Mouse (Mus musculus): ENCODE measurements at regions not wholly inside any gene's neighbourhood (a gene's known extent, or its start where the extent isn't known, plus 50 kb on each side); places are given as distances from the start of the nearest gene placed in this dataset.

DNA sequence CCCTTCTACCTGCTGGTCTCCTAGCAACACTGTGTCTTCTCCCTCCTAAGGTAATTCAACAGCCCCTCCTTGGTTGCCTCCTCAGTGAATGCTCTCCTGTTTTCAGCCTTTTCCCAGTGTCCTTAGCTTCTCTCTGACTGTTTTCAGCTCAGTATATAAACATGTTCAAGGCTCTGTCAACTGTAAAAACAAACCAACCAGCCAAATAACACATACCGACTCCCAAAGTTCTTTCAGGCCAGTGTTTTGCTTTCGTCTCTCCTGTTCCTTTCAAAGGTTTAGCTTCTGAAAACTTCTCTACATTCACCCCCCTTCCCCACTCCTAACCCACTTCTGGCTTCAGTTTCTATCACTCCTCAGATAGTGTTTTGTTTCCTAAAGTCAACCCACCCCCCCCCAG lies 73.4 kb downstream of the Phlda1 start:
- WGBS, result 41% methylated on average over 2 of the region's 2 CpGs
- Histone ChIP-seq H3K4me2 (replicated peaks; ENCODE audit: low read depth, low read length) (no peak overlapping the region), H3K36me3 (ENCODE audit: insufficient read depth, low read length) (no peaks in the 10 kb centered on the region), H3K9ac (replicated peaks; ENCODE audit: low read depth) (no peak overlapping the region), H3K9me3 (ENCODE audit: low read length) (no peaks in the 10 kb centered on the region), H3K4me3 (ENCODE audit: low read depth, low read length) (no peak overlapping the region), H3K4me1 (ENCODE audit: insufficient read depth, low read depth, low read length) (peaks cover 14% of the 10 kb centered on the region; the same call in 1 of the 2 replicates), H3K27ac (ENCODE audit: low read length) (no peak overlapping the region), H3K27me3 (replicated peaks; ENCODE audit: insufficient read depth, low read length) (no peaks in the 10 kb centered on the region)
- ATAC-seq, result no peak
- no peak for DNase-seq (ENCODE audit: low spot score)
- TF ChIP-seq EP300 (IDR thresholded peaks at IDR 0.05) (no peak), CTCF (IDR thresholded peaks at IDR 0.05) (no peak)

DNA sequence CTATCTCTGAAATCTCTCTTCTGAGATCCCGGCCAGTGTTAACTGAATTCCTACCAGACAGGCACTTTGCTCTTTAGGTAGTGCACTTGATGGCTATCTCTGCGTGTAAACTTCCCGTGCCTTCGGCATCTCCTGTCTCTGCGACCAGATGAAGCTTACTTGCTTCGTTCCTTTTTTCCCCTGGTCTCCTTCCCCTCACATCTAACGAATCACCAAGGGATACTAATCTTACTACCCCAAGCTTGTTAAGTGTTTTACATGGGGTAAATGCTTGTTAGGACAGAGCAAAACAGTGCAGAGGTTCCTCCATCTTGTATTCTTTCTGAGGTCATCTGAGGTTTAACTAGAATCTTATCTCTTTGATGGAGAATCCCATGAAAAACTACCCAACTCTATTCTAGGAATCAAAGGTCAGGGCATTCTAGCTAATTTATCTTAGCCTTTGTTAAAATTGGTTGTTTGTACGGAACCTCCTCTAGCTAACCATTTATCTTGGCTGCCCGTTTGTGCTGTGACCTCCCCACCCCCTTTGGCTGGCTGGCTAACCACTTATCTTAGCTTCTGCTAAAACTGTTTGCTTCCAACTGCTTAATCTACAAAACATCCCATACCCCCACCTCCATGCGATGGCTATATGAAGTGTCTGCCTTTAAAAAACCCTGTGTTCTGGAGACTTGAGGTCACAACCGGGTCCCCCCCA lies 74.5 kb downstream of the Phlda1 start:
- Histone ChIP-seq H3K4me3 (ENCODE audit: low read depth, low read length) (no peak overlapping the region), H3K27ac (ENCODE audit: low read length) (no peak overlapping the region), H3K9ac (replicated peaks; ENCODE audit: low read depth) (no peak overlapping the region), H3K4me1 (ENCODE audit: insufficient read depth, low read depth, low read length) (peaks cover 9% of the 10 kb centered on the region; the same call in 1 of the 2 replicates), H3K36me3 (ENCODE audit: insufficient read depth, low read length) (no peaks in the 10 kb centered on the region), H3K4me2 (replicated peaks; ENCODE audit: low read depth, low read length) (no peak overlapping the region), H3K9me3 (ENCODE audit: low read length) (no peaks in the 10 kb centered on the region), H3K27me3 (replicated peaks; ENCODE audit: insufficient read depth, low read length) (no peaks in the 10 kb centered on the region)
- WGBS, result 38% methylated on average over 11 of the region's 11 CpGs
- no peak for TF ChIP-seq CTCF (IDR thresholded peaks at IDR 0.05)
- no peak for ATAC-seq
- DNase-seq (ENCODE audit: low spot score), result no peak

DNA sequence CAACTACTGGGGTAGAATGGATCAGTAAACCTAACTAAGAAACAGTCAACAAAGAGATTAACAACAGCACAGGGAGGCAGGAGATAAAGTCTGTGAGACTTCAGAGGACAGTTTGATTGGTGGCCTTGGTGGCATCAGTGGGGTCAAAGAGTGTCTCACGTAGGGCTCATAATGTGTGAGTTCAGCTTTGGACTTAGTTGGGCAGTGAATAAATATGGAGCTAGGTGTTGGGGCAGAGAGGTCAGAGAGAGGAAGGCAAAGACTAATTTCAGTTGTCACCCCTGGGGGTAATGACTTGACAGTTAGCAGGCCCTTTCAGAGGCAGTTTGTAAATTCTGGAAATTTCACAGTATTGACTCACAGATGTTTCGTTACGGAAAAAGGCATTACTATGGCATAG lies 75.8 kb downstream of the Phlda1 start:
- TF ChIP-seq CTCF (IDR thresholded peaks at IDR 0.05) (no peak), EP300 (IDR thresholded peaks at IDR 0.05) (no peak)
- H3K4me3 ChIP-seq (ENCODE audit: low read depth, low read length), result no peak overlapping the region
- H3K27me3 ChIP-seq (replicated peaks; ENCODE audit: insufficient read depth, low read length), result no peaks in the 10 kb centered on the region
- 87% methylated on average over 3 of the region's 3 CpGs for WGBS
- H3K9me3 ChIP-seq (ENCODE audit: low read length), result no peaks in the 10 kb centered on the region
- no peak overlapping the region for H3K27ac ChIP-seq (ENCODE audit: low read length)
- no peak for DNase-seq (ENCODE audit: low spot score)
- no peak for ATAC-seq
- H3K4me2 ChIP-seq (replicated peaks; ENCODE audit: low read depth, low read length), result no peak overlapping the region
- H3K9ac ChIP-seq (replicated peaks; ENCODE audit: low read depth), result no peak overlapping the region
- H3K4me1 ChIP-seq (ENCODE audit: insufficient read depth, low read depth, low read length), result peaks cover 3% of the 10 kb centered on the region; the same call in 1 of the 2 replicates
- H3K36me3 ChIP-seq (ENCODE audit: insufficient read depth, low read length), result no peaks in the 10 kb centered on the region

DNA sequence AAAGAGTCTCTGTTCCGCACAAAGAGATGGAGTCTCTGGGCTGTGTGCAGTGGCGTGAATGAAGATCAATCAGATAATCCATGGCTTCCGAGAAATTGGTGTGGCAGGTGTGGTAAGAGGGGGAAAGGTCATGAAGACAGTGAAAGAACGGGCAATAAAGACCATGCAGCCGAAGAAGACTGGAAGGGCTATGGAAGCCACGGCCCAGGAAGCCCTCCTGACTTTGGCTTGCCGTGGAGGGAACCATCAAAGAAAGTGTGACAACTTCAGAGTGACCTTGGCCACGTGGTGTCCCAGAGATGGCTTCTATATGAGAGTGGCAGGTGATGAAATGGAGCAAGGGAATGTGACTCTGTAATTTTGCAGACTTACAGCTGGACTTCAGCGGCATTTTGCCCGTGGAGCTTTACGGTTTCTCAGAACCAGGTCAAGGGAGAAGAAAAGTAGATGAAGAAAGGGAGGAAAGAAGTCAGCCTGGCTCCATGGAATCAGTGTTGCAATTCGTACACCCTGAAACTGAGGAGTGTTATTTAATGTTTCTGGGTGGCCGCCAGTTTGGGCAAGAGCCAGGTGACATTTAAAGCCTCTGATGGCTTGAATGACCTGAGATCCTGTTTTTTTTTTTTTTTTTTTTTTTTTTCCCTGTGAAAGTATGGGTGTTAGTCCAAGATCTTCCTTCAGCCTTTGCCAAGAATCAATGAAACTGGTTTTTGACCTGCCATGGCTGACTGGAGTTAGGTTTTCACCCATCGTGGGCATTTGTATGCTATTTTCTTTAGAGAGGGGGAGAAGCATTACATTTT lies 76.4 kb downstream of the Phlda1 start:
- ATAC-seq (peak; percentile 60), DNase-seq (ENCODE audit: low spot score) (peak; percentile 81)
- Histone ChIP-seq H3K4me1 (ENCODE audit: insufficient read depth, low read depth, low read length) (peaks cover 3% of the 10 kb centered on the region; the same call in 1 of the 2 replicates), H3K4me2 (replicated peaks; ENCODE audit: low read depth, low read length) (no peak overlapping the region), H3K9me3 (ENCODE audit: low read length) (no peaks in the 10 kb centered on the region), H3K4me3 (ENCODE audit: low read depth, low read length) (no peak overlapping the region), H3K36me3 (ENCODE audit: insufficient read depth, low read length) (no peaks in the 10 kb centered on the region), H3K27me3 (replicated peaks; ENCODE audit: insufficient read depth, low read length) (no peaks in the 10 kb centered on the region), H3K9ac (replicated peaks; ENCODE audit: low read depth) (no peak overlapping the region), H3K27ac (ENCODE audit: low read length) (no peak overlapping the region)
- TF ChIP-seq EP300 (IDR thresholded peaks at IDR 0.05) (0 out of 2 replicates have a peak, but pooled peaks have one; percentile 7), CTCF (IDR thresholded peaks at IDR 0.05) (no peak)
- WGBS, result 62% methylated on average over 14 of the region's 14 CpGs

DNA sequence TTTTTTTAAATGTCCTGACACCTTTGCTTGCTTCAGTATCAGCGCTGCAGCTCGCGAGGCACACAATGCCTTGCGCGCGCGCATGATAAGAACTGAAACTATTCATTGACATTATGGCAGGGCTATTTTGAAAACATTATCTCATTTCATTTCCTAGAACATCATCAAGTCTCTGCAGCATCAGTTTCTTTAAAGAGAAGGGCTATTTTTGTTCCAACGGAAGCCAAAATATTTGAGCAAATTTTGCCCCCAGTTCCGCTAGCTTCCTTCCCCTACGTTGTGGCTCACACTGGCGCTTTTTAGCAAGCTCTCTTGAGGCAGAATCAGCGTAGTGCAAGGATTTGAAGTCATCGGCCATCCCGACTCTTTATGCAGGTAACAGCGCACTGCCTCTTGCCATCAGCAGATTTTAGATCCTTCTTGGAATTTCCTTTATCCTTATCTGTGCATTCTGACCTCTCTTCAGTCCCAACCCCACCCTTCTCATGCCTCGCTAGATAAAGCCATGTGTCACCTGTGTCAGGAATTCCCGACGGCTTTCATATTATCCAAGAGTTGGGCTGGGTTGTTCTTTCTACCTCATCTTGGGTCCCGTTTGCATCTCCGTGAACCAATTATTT lies 77.1 kb downstream of the Phlda1 start:
- H3K9me3 ChIP-seq (ENCODE audit: low read length), result no peaks in the 10 kb centered on the region
- H3K27ac ChIP-seq (ENCODE audit: low read length), result no peak overlapping the region
- no peak overlapping the region for H3K4me3 ChIP-seq (ENCODE audit: low read depth, low read length)
- no peaks in the 10 kb centered on the region for H3K27me3 ChIP-seq (replicated peaks; ENCODE audit: insufficient read depth, low read length)
- DNase-seq (ENCODE audit: low spot score), result peak; percentile 73
- ATAC-seq, result peak; percentile 41
- 62% methylated on average over 20 of the region's 20 CpGs for WGBS
- no peak overlapping the region; the same call in 1 of the 2 replicates for H3K4me2 ChIP-seq (replicated peaks; ENCODE audit: low read depth, low read length)
- H3K9ac ChIP-seq (replicated peaks; ENCODE audit: low read depth), result no peak overlapping the region
- H3K36me3 ChIP-seq (ENCODE audit: insufficient read depth, low read length), result no peaks in the 10 kb centered on the region
- H3K4me1 ChIP-seq (ENCODE audit: insufficient read depth, low read depth, low read length), result peaks cover 3% of the 10 kb centered on the region; the same call in 1 of the 2 replicates
- TF ChIP-seq CTCF (IDR thresholded peaks at IDR 0.05), result no peak
- TF ChIP-seq EP300 (IDR thresholded peaks at IDR 0.05), result no peak

DNA sequence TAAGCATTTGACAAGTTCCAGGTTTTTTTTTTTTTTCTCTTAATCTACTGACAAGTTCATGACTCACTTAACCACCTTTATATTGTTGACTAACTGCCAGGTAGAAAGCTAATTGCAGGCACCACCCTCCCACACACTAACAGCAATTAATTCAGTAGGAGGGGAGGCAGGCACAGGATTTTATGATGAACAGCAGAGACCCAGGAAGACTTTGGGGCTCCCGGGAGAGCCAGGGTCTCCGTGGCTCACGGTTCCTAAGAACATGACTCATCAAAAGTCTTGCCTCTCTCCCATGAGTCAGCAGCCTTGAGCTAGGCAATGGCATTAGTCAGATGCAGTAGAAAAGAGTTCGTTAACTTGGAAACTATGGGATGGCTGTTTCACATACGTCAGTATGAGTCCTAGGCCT lies 77.7 kb downstream of the Phlda1 start:
- H3K27me3 ChIP-seq (replicated peaks; ENCODE audit: insufficient read depth, low read length), result no peaks in the 10 kb centered on the region
- no peaks in the 10 kb centered on the region for H3K36me3 ChIP-seq (ENCODE audit: insufficient read depth, low read length)
- no peak overlapping the region for H3K27ac ChIP-seq (ENCODE audit: low read length)
- H3K9ac ChIP-seq (replicated peaks; ENCODE audit: low read depth), result no peak overlapping the region
- no peak overlapping the region for H3K4me3 ChIP-seq (ENCODE audit: low read depth, low read length)
- H3K4me2 ChIP-seq (replicated peaks; ENCODE audit: low read depth, low read length), result no peak overlapping the region
- H3K4me1 ChIP-seq (ENCODE audit: insufficient read depth, low read depth, low read length), result peaks cover 3% of the 10 kb centered on the region; the same call in 1 of the 2 replicates
- 92% methylated on average over 5 of the region's 5 CpGs for WGBS
- no peak for DNase-seq (ENCODE audit: low spot score)
- no peak for ATAC-seq
- H3K9me3 ChIP-seq (ENCODE audit: low read length), result no peaks in the 10 kb centered on the region
- no peak for TF ChIP-seq CTCF (IDR thresholded peaks at IDR 0.05)
- TF ChIP-seq EP300 (IDR thresholded peaks at IDR 0.05), result no peak

All from lung, postnatal 0 days (tissue).